Mouse (Mus musculus) G1E (cell line): ENCODE data around the gene Slc2a12.

Experiments
- CTCF ChIP-seq: IDR thresholded peaks from 2 replicates; pipeline ENCODE4 v1.5.1; 2012; ENCODE audit warnings: low read depth, low read length, inconsistent platforms, mixed read lengths
- GATA1 ChIP-seq: IDR thresholded peaks from 2 replicates; pipeline ENCODE4 v1.6.1; 2012; ENCODE audit warnings: borderline replicate concordance, low read length, inconsistent platforms, mixed read lengths
- TAL1 ChIP-seq: conservative IDR thresholded peaks from 2 replicates; pipeline ENCODE4 v1.6.1; 2012; ENCODE audit warnings: low read depth, low read length, inconsistent platforms, mixed read lengths

DNA sequence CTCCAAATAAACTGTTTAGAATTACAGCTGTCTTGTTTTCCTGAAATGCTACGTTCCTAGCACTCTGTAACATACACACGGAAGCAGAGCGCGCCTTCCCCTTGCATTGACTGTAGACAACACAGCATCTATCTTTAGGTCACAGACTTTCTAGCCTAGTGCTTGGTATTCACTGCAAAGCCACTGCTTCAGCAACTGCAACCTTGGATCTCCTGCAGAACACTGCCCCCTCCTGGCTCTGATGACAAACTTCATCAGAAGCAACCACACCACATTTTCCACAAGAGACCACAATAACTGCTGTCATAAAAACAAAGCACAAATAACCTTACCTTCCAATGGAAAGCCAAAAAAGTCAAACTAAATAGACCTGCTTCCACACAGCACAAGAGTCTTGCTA lies 69.7 kb downstream of the Slc2a12 start:
- peak; percentile 63 for TF ChIP-seq CTCF
- no peak for TF ChIP-seq TAL1
- TF ChIP-seq GATA1: no peak
